Mouse (Mus musculus) heart, adult 8-10 months (tissue): ENCODE data around the gene Rad17. TPM values are rescaled to one million over a fixed set of nuclear protein-coding genes. Genes with fewer than 3 reads are reported as not detected.

Experiments
- DNase-seq: peaks from one replicate; pipeline ENCODE4 v3.0.0; 2022; ENCODE audit warnings: low spot score
- total RNA-seq, 4 experiments: library from RNA; stranded (reverse); gene quantifications; 2 replicates each; pipeline ENCODE4 v1.2.4; 2022

Rad17 gene
- total RNA-seq, 4 experiments from 2014 or later, result 13.4 to 16.6 (median 15.6) TPM

DNA sequence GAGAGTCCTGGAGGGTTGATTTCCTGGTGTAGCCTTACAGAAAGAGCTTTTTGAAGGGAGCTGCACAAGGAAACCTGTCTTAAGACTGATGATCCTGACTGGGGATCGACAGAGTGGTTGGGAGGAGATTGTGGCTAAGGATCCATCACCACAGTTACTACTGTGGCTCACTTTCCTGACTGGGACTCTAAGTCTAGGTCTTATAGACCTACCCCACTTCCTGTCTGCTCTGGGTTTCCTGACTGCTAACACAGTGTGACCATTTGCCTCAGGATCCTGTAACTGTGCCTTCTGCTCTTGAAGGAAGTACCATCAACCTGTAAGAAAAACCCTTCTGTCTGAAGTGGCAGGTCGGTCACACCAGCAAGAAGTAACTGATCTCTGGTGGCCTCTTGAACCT lies 80.1 kb downstream of the Rad17 start:
- DNase-seq, result no peak

- no peak for DNase-seq
Measured at GRCm38 (mm10) chr13:100568359-100568758, 82.5 kb downstream of the Rad17 start.

Other genes starting within 250 kb of the Rad17 start
- under 1 TPM in 1 of 4 experiments, not detected in 3; 0.46 TPM for gene Naip1, start 198.2 kb downstream of the Rad17 start, total RNA-seq
- 10 to 100 TPM; 16.3 to 29.0 (median 21.0) TPM for gene Gtf2h2, start 158.5 kb downstream of the Rad17 start, total RNA-seq
- gene Ocln, start 98.3 kb downstream of the Rad17 start, total RNA-seq, result 1 to 10 TPM in 1 of 4 experiments, under 1 TPM in 3; 0.24 to 1.1 (median 0.66) TPM
- under 1 TPM; 0.37 to 0.90 (median 0.63) TPM for gene Marveld2, start 34.1 kb downstream of the Rad17 start, total RNA-seq
- gene Ak6, start 72 bp downstream of the Rad17 start, total RNA-seq, result 10 to 100 TPM; 57.2 to 64.6 (median 60.3) TPM
- 10 to 100 TPM in 3 of 4 experiments, 1 to 10 TPM in 1; 9.1 to 14.5 (median 12.1) TPM for gene Taf9, start 528 bp upstream of the Rad17 start, total RNA-seq
- under 1 TPM; 0.33 to 0.60 (median 0.44) TPM for gene Ccdc125, start 18.7 kb upstream of the Rad17 start, total RNA-seq
- 10 to 100 TPM; 17.1 to 24.8 (median 19.6) TPM for gene Cdk7, start 79.9 kb upstream of the Rad17 start, total RNA-seq
- gene Mrps36, start 93.6 kb upstream of the Rad17 start, total RNA-seq, result 100 to 1,000 TPM; 179 to 227 (median 201) TPM
- under 1 TPM in 2 of 4 experiments, not detected in 2; 0.25 to 0.28 TPM for gene Cenph, start 124.8 kb upstream of the Rad17 start, total RNA-seq
- under 1 TPM in 3 of 4 experiments, not detected in 1; 0.19 to 0.63 (median 0.28) TPM for gene Ccnb1, start 135.5 kb upstream of the Rad17 start, total RNA-seq
- 10 to 100 TPM; 16.2 to 20.6 (median 19.2) TPM for gene Slc30a5, start 182.4 kb upstream of the Rad17 start, total RNA-seq